Mouse (Mus musculus) heart, postnatal 0 days (tissue): ENCODE measurements around the gene Eif4enif1.
"Not testable (repeated sequence)": the region's sequence is repeated elsewhere in the genome, so short reads cannot be mapped to it uniquely, and the experiment has no call there.

Experiments
- CTCF ChIP-seq: IDR thresholded peaks from 2 replicates; pipeline ENCODE4 v1.5.1; 2016; ENCODE audit warnings: antibody characterized with exemption, control low read depth, low read depth
- EP300 ChIP-seq: IDR thresholded peaks from 2 replicates; pipeline ENCODE4 v1.6.1; 2016; ENCODE audit warnings: antibody characterized with exemption, low read depth

DNA sequence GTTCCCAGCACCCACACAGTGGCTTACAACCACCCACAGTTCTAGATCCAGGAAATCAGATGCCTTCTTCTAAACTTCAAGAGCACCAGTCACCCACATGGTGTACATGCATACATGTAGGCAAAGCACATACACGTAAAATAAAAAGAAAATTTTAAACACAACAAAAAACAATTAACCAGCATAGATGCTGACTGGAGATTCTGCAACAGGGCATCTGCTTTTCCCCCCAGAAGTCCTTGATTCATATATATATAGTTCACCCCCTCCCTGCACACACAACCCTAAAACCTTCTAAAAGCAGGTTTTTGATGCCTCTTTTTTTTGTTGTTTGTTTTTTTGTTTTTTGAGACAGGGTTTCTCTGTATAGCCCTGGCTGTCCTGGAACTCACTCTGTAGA, 19.5 kb upstream of the Eif4enif1 start:
- not testable (repeated sequence) for TF ChIP-seq CTCF, EP300
